Mouse (Mus musculus) CH12F3 (cell line): ENCODE results near the gene Stab2.

Experiments used
- in situ Hi-C: fragments of 300-500 bp; cut with MboI; formaldehyde crosslinking; loops from 2 replicates; pipeline ENCODE4 v1.14.3; 2020; ENCODE audit warnings: low sequenced_read_pairs

Gene Stab2

DNA sequence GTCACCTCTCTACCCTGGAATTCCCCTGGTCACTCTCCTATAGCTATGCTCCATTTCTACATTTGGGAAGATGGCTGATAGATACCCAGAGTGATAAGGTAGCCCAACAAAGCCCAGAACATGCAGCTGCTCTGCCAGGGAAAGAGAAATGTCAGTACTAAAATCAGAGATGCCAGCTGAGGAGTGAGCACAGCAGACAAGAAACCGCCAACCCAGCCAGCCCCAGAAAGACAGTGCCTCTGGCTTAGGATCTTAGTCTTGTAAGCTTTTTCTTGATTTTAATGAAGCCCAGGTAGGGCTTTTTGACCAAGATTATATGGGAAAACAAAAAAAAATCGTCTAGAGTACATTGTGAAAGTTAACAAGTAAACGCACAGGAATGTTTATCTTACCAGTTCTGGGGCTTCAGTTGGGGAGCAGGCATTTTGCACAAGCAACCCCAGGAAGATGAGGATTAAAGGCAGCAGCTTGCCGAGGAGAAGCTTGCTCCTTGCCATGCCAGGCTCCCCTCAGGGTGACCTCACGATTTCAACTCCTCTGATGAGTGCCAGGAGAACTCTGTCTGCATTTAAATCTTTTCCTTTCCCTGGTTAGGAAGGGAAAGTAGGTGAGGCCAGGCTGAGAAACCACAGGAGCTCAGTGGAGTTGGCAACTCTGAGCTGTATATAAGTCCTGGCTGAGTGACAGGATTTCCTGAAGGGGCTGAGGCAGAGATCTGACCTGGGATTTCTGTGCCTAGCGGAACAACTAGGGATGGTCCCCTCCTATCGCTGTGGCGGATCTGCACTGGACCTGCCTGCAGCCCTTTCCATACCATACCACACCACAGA lies at the start of gene Stab2:
Gene Stab2, minus strand, starts transcription at position 641 of the 830 bp plus-strand sequence.
- in situ Hi-C loops = no loop called here

DNA sequence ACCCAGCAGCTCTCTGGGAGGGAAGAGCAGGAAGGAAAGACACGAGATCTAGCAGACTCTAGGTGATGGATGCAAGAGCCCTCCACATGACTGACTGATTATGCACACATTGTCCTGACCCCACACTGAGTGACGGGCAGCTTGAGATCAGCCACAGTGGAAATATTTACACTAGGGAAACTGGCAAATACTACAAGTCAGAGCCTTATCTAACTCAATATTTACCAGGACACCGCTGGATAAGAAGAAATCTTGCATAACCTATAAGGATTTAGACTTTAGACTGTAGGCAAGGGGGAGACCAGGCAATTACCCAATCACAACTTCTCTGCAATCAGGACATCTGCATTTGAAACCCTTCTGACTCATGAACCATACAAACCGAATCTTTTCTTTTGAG lies 43.9 kb upstream of the Stab2 start:
- in situ Hi-C loops = no loop called here

DNA sequence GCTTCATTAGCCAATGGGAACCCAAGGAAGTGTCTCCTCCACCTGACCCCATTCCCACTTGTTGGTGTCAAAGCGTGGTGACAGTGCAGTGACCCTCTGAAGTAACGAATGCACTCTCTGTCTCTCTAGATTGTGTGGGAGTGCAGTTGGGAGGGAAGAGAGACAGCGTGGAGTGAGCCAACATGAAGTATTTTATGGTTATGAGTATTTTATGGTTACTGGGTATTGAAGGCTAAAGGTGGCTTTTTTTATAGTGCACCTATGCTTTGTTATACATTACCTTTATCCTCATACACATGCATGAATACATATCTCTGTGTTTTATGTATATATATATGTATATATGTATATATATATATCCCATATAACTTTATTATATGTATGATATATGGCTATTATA lies 41.4 kb upstream of the Stab2 start:
- in situ Hi-C loops = loop anchor here (25.0 kb wide), 1 partner anchor 1263 kb away; no protein-coding TSS in a partner anchor

DNA sequence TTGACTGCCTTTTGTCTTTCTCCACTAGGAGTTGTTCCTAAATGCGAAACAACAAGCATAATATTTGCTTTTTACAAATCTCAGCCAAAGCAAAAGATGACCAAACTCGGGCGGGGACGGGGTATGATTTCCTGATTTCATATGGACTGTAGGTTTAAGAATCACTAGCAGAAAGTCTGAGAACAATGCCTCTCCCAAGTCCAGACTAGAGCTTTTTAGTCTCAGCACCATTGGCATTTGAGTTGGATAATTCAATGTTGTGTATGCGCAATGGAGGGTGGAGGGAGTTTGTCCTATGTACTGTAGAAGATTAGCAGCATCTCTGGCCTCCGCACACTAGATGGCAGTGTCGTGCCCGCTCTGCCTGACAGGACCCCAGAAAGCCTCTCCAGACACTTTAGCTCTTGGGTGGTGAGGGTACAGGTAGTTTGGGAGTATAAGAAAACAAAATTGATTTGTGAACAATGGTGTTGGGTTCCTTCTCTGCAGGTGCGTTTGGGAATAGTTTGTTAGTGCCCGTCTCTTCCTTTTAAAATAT lies 39.2 kb upstream of the Stab2 start:
- in situ Hi-C loops = loop anchor here (25.0 kb wide), 1 partner anchor 1265 kb away; no protein-coding TSS in a partner anchor

DNA sequence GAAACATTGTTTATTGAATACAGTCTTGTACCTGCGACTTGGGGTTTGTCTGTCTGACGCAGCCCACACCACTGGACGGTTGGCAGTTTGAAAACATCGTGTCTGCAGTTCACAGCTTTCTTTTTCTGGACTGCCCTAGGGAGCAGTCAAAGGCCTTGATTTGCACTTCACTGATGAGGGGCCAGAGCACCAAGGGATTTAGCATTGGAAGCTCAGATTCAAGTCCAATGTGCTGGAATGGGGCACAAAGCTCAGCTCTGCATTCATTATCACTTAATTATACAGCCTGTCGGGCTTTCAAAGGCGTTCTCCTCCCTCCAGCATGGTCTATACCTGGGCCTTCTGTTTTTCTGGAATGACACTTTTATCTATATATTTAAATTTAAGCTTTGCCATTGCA lies 38.6 kb upstream of the Stab2 start:
- in situ Hi-C loops = loop anchor here (25.0 kb wide), 1 partner anchor 1266 kb away; no protein-coding TSS in a partner anchor

DNA sequence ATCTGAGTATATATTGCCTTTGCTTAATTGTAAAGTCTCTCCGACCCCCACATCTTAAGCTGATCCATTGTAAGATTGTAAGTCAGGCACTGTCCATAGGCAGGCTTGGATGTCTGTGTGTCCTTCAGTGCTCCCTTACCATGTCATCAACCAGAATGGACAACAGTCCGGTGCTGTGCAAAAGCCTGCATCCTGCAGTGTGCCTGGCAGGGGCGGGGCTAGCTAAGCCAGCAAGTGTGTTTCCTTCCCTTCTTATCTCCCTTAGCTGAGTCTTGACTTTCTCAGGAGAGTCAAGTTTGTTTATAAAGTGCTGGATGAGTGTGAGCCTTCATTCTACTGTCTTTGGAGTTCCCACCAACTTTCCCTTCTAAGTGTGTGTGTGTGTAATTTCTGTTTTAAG lies 37.4 kb upstream of the Stab2 start:
- in situ Hi-C loops = loop anchor here (25.0 kb wide), 1 partner anchor 1267 kb away; no protein-coding TSS in a partner anchor

DNA sequence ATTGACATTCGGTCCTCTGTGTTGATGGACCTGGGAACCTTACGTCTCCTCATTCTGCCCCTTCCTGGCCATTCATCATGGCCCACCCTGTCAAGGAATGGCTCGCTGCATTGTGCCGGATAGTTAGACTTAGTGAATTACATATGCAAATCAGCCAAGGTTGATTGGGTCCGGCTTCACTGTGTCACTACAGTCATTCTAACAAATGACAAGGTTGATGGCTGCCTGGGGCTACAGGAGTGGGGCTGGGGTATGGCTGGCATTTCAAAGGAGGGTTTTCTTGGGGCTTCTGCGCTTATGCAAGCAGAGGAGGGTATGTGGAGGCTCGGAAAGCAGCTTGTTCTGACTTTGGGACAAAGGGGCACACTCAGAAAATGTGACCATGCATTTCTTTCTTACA lies 33.4 kb upstream of the Stab2 start:
- in situ Hi-C loops = loop anchor here (25.0 kb wide), 1 partner anchor 1271 kb away; no protein-coding TSS in a partner anchor

DNA sequence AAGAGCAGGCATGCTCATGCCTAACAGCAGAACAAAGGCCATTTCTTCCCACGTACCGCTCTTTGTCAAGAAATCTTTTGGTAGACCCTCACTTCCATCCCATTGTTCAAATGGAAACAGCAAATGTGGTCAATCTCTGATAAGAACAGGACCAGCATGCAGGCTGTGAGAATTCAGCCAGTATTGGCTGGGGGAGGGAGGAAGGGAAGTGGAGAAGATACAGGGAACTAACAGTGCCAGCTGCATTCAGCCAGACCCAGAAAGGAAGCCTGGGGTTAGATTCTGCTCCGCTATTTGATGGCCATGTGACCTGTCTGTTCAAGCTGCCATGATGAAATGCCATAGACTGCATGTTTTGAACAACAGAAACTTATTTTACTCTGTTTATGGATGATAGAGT lies 32.0 kb upstream of the Stab2 start:
- in situ Hi-C loops = loop anchor here (25.0 kb wide), 1 partner anchor 1273 kb away; no protein-coding TSS in a partner anchor

DNA sequence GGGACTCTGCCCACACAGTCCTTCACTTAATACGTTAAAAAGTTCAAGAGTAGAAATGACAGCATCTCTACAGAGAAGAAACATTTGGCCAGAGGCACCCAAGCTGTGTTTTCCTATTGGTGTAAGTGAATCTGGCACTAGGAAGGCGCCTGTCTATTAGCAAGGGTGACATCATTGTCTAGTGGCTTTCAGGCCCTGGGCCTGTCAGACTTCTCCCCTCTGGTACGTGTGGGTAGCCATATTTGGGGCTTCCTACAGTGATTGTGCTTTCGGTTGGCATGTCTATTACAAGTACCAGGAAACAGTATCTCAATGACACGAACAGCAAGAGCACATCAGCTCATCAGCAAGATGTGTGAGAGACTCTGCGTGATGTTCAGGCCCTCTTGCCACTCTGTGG lies 31.5 kb upstream of the Stab2 start:
- in situ Hi-C loops = loop anchor here (25.0 kb wide), 1 partner anchor 1273 kb away; no protein-coding TSS in a partner anchor

DNA sequence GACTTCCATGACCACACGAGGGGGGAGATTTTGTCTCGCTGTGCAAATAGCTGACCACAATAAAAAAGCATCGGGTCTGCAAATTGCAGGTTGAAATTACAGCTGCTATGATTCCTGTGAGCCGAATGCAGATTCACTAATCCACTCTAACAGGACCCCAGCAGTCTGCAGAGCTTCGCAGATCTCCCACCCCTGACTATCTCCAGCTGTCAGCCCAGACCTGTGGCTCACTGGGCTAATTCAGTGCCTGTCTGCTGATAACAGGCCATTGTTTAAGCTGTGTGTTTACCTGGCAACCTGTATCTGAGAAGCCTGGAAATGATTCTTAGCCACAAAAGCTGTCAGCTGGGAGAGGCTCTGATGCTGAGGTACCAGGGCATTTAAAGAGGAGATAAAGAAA lies 29.2 kb upstream of the Stab2 start:
- in situ Hi-C loops = loop anchor here (25.0 kb wide), 1 partner anchor 1275 kb away; no protein-coding TSS in a partner anchor

DNA sequence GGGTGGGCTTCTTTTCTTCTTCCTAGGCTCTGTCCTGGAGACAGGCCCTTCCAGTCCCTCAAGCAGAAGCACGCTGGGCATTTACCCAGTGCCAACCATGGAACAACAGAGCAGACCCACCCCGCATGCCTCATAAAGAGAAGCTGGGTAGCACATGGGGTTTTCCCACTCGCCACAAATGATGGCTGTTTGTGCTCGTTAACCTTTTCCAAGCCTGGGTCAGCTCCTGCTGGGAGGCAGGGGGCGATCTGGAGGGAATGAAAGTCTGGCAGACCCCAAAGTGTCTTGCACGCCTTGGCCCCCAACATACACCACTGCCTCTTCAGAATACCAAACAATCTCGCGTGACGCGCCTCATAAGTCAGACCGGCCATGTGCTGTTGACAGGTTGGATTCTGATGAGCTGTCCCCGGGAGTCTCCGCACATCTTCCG lies 28.5 kb upstream of the Stab2 start:
- in situ Hi-C loops = loop anchor here (25.0 kb wide), 1 partner anchor 1276 kb away; no protein-coding TSS in a partner anchor

DNA sequence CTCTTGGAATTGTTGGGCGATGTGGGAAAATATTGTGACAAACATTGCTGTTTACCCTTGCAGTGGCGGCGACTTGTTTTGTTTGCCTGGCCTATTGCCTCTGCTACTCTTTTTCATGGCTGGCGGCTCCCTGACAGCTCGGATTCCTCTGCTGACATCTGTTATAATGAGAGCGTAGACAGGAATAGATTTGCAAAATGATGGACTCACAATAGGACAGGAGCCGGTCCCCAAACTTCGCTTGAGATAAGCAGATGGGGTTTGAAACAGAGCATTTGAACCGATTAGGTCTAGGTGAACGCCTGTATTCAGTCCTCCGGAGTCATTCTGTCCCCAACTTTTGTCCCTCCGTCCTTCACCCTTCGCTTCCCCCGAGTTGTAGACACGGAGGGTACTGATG lies 28.0 kb upstream of the Stab2 start:
- in situ Hi-C loops = loop anchor here (25.0 kb wide), 1 partner anchor 1276 kb away; no protein-coding TSS in a partner anchor

DNA sequence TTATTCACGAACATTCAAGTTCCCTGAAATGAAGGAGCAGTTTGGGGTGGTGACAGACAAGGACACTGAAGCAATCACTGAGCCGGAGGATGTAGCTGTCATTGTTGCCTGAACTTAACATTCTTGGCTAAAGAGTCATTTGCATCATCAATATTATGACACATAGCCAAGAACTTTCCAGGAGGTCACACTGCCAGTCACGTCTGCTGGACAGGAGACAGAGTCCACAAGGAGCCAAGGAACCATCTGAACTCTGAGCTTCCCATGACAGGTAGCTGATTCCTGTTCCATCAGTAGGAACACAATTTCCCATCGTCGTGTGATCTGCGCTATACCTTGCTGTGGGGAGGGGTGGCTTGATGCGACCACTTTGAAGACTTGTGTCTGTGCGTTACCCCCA lies 24.9 kb upstream of the Stab2 start:
- in situ Hi-C loops = loop anchor here (5.0 to 25.0 kb wide), 2 partner anchors 475 to 1280 kb away; no protein-coding TSS in a partner anchor

DNA sequence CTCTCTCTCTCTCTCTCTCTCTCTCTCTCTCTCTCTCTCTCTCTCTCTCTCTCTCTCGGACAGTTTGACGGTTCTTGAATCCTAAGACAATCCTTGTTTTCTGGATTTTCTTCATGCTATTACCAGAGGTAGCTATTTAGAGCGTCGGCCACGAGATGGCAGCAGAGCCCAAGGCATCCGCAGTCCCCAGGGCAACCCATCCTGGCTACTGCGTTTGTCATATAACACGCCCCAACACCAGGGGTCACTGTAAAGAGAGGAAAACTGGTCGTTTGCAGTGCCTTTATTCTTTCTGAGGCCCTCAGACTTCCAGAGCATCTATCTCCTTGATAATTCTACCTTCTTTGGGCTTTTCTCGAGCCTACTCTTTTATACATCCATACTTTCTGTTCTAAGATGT lies 17.1 kb upstream of the Stab2 start:
- in situ Hi-C loops = loop anchor here (25.0 kb wide), 1 partner anchor 1287 kb away; no protein-coding TSS in a partner anchor

DNA sequence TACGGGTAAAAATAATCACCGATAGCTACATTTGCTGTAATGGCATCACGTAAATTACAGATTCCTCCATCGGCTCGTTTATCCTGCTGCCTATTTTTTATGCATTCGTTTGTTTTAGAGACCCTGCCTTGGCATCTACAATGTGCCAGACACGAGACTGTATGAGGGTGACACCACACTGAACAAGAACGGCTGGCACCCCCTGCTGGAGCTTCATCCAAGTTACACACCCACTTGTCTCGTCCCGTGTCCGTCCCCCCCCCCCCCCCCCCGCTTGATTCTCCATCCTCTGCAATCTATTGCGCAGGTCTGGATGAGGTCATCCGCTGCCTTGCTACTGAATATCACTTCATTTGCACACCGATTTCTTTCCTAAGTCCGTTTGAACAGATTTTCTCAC lies 12.9 kb upstream of the Stab2 start:
- in situ Hi-C loops = no loop called here

DNA sequence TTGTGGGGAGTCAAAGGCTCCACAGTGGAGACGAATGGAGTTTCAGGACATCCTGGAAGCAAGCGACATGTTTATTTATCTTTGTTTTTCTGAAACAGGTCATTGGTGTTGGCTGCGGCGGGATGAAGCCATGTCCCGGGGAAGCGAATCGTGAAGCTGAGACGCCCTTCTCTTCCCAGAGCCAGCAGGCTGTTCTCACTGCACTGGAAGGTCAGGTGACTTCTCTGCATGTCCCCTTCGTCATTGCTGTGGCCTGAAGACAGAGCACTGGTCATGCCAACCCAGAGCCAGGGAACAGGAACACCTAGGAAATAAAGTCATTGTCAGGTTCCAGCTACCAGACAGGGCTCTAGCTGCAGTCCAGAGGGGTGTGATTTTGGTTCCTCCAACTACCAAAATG lies 11.1 kb upstream of the Stab2 start:
- in situ Hi-C loops = no loop called here

DNA sequence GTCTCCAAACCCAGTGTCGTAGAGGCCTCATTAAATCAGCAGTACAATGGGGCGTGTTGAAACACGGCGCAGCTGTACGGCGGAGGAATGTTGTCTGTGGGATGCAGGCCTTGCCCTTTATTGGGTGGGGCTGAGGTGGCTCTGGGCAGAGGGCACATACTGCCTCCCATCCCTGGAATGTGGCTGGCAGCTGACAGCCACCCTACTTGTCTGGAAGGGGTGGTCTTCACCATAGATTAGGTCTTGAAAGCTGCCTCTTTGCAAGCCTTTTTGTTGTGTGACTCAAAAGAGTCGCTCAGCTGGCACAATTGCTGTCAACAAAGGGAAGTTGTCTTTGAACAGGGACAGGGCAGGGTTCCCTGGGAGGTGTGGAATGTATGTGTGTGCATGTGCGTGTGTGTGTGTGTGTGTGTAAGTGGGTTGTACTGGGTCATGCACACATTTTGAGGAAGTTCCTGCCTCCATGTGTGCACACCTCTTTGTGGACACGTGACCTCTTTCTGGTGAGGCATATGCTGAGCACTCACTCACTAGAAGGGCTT lies 8.4 kb upstream of the Stab2 start:
- in situ Hi-C loops = no loop called here

DNA sequence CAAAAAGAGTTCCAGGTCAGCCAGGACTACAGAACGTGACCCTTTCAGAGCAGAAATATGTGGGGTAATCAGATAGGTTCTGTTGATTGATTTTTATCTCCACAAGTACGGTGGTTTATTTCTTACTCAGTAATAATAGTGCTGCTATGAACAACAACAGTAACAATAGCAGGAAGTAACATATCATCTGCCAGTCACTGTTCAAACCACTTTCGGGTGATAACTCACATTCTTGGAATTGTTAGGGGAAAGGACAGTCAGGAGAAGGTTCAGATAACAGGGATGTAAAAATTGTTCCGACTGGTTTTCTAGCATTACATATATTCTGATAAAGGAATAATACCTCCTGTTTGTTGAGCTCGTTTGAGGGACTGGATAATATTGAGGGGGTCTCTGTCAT lies 7.6 kb upstream of the Stab2 start:
- in situ Hi-C loops = no loop called here

DNA sequence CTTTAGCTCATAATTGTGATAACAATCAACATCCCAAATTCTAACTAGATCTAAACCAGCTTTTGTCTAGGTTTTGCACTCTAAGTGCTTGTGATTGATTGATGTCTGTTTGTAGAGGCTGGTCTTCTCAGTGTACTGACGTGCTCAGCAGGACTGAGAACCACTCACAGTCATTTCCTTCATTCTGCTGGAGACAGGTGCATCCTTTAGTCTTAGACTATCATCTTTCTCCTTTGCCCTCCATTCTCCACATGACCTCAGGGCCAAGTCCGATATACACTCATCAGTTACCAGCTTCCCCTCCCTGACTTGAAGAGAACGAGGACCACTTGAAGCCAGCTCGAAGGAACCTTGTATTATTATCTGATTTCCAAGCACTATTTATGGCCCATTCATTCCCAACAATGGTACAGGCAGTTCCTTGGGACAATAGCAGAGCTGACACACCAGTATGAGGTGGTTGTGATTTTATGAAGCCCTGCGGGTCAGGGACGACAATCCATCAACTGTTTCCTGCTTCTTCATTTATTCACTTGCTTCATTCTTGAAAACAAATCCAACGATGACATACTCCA lies 6.7 kb upstream of the Stab2 start:
- in situ Hi-C loops = no loop called here

DNA sequence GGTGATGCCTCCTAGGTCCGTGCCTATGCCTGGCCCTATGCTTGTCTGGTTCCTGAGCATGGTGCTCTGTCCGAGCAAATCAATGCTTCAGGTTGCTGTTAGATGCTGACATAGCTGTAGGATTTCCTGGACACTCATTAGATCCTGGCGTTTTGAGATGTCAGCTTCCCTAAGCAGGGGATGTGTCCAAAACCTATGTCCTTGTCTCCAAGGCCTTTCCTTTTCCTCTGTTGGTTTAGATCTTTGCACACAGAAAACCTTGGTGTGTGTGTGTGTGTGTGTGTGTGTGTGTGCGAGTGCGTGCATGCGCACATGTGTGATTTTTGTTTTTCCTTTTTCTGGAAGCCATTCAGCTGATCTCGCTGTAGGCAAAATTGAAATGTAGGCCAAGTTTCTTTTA lies 4.3 kb upstream of the Stab2 start:
- in situ Hi-C loops = no loop called here

DNA sequence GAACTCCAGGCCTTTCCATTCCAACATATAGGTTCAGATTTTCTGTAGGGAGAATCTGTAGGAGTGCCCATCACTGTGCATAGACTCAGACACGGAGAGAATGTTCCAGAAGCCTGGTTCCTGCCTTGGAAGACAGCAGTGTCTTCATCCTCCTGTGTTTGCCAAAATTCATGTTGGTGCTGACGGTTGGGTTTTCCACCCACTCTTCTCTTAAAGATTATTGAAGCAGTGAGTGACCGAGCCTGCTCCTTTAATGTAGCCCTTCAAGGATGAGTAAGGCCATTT lies 332 bp upstream of the Stab2 start:
- in situ Hi-C loops = no loop called here
